Mouse (Mus musculus) forebrain, postnatal 0 days (tissue): ENCODE measurements around the gene Stim1. TPM values are rescaled to one million over a fixed set of nuclear protein-coding genes. Genes with fewer than 3 reads are reported as not detected.
A peak's percentile ranks its signal among the peaks of the same experiment; 100 is the strongest.

Experiments
- ATAC-seq: fragments of 200-750 bp; cut with Nextera tagmentation; 2 replicates; pipeline ENCODE4 v1.8.0; 2017; ENCODE audit warnings: mild to moderate bottlenecking, moderate library complexity
- DNase-seq: peaks from one replicate; pipeline ENCODE4 v3.0.0-alpha.2; 2015
- H3K27ac ChIP-seq: fragments of 300-500 bp; sonication (generic); 2 replicates; pipeline ENCODE4 v1.5.1; 2014; ENCODE audit warnings: low read depth, mild to moderate bottlenecking, antibody characterized with exemption, low read length, moderate library complexity, mixed read lengths
- H3K27me3 ChIP-seq: fragments of 300-500 bp; sonication (generic); 2 replicates; pipeline ENCODE4 v1.6.1; 2014; ENCODE audit warnings: mild to moderate bottlenecking, low read length, mixed read lengths; ENCODE audit not compliant: insufficient read depth
- H3K36me3 ChIP-seq: fragments of 300-500 bp; sonication (generic); 2 replicates; pipeline ENCODE4 v1.6.1; 2014; ENCODE audit warnings: mild to moderate bottlenecking, moderate library complexity; ENCODE audit not compliant: insufficient read depth
- H3K4me1 ChIP-seq: fragments of 300-500 bp; sonication (generic); 2 replicates; pipeline ENCODE4 v1.6.1; 2014; ENCODE audit warnings: antibody characterized with exemption; ENCODE audit not compliant: insufficient read depth
- H3K4me2 ChIP-seq: fragments of 300-500 bp; sonication (generic); 2 replicates; pipeline ENCODE4 v1.6.1; 2014; ENCODE audit warnings: low read depth, mild to moderate bottlenecking, moderate library complexity
- H3K4me3 ChIP-seq: fragments of 300-500 bp; sonication (generic); 2 replicates; pipeline ENCODE4 v1.5.1; 2014; ENCODE audit warnings: low read depth, low read length, mixed read lengths
- H3K9ac ChIP-seq: fragments of 300-500 bp; sonication (generic); 2 replicates; pipeline ENCODE4 v1.6.1; 2014; ENCODE audit warnings: mild to moderate bottlenecking
- H3K9me3 ChIP-seq: fragments of 300-500 bp; sonication (generic); 2 replicates; pipeline ENCODE4 v1.6.1; 2016; ENCODE audit warnings: low read length
- CTCF ChIP-seq: sonication (generic); IDR thresholded peaks from 2 replicates; pipeline ENCODE4 v1.5.1; 2016; ENCODE audit warnings: antibody characterized with exemption, control low read depth, low read depth
- WGBS: fragments of 180-500 bp; shearing (Covaris S2); extraction: QIAGEN DNeasy Blood & Tissue Kit; methylation state at CpG from one replicate; pipeline ENCODE4 v1.1.7; 2014; 5-methylcytosine and 5-hydroxymethylcytosine counted together
- polyA plus RNA-seq: library from polyadenylated mRNA; unstranded; fragments of >200 nt; fragmentation: Nextera tagmentation; extraction: Ambion mirVana; gene quantifications from 2 replicates; pipeline ENCODE4 v1.2.1, GENCODE M21; 2015
- total RNA-seq: library from RNA; depleted of rRNA; stranded (reverse); fragments of >200 nt; gene quantifications from 2 replicates; pipeline ENCODE4 v1.2.3, GENCODE M21; 2014; rRNA removed

Gene Stim1
- 21.2 and 30.5 TPM in 2 replicates for total RNA-seq
- polyA plus RNA-seq: 12.1 and 15.5 TPM in 2 replicates

- TF ChIP-seq CTCF: no peak
- H3K9me3 ChIP-seq: no peaks in the 10 kb centered on the region
- DNase-seq: peak; percentile 59
These were observed at the start of gene Stim1 for GRCm38 (mm10) chr7:102267601-102268394. Gene Stim1 (plus strand): TSS chr7:102267806.

GRCm38 (mm10) chr7:102221899-102222298, 45.7 kb upstream of the Stim1 start:
- H3K4me2 ChIP-seq: peak overlapping the region; percentile 84
- H3K27ac ChIP-seq: no peak overlapping the region
- no peaks in the 10 kb centered on the region for H3K27me3 ChIP-seq
- DNase-seq (no peak), ATAC-seq (no peak)
- H3K36me3 ChIP-seq: no peaks in the 10 kb centered on the region
- H3K4me1 ChIP-seq: no peaks in the 10 kb centered on the region
- H3K9ac ChIP-seq: no peak overlapping the region
- H3K9me3 ChIP-seq: no peaks in the 10 kb centered on the region
- TF ChIP-seq CTCF: no peak
- WGBS: 35% methylated on average over 1 of the region's 1 CpGs
- H3K4me3 ChIP-seq: peak overlapping the region; percentile 57

More at GRCm38 (mm10) chr7:102267601-102268394, at the start of gene Stim1:
- Histone ChIP-seq H3K4me2 (peak within 1 kb of the TSS; percentile 88), H3K27me3 (no peaks in the 10 kb centered on the region), H3K4me3 (peak within 1 kb of the TSS; percentile 87), H3K4me1 (peaks cover 10% of the 10 kb centered on the region), H3K9ac (peak within 1 kb of the TSS; percentile 70), H3K27ac (peak within 1 kb of the TSS; percentile 64), H3K36me3 (no peaks in the 10 kb centered on the region)
- ATAC-seq: peak; percentile 85
- WGBS: under 1% methylated on average over 55 of the region's 73 CpGs

GRCm38 (mm10) chr7:102222336-102222735, 45.3 kb upstream of the Stim1 start:
- ATAC-seq (peak; percentile 77), DNase-seq (peak; percentile 56)
- Histone ChIP-seq H3K27me3 (no peaks in the 10 kb centered on the region), H3K4me3 (peak overlapping the region; percentile 57), H3K4me1 (no peaks in the 10 kb centered on the region), H3K36me3 (no peaks in the 10 kb centered on the region), H3K4me2 (peak overlapping the region; percentile 84), H3K9ac (peak overlapping the region; percentile 74), H3K9me3 (no peaks in the 10 kb centered on the region), H3K27ac (no peak overlapping the region)
- peak; percentile 58 for TF ChIP-seq CTCF
- 0% methylated on average over 10 of the region's 13 CpGs for WGBS

- H3K9me3 ChIP-seq: no peaks in the 10 kb centered on the region
- no peaks in the 10 kb centered on the region for H3K4me1 ChIP-seq
- peak overlapping the region; percentile 57 for H3K4me3 ChIP-seq
- H3K9ac ChIP-seq: peak overlapping the region; percentile 74
- ATAC-seq: peak; percentile 83
- H3K27me3 ChIP-seq: no peaks in the 10 kb centered on the region
- 5% methylated on average over 31 of the region's 31 CpGs for WGBS
- DNase-seq: peak; percentile 59
- H3K27ac ChIP-seq: peak overlapping the region; percentile 71
- no peaks in the 10 kb centered on the region; the same call in 1 of the 2 replicates for H3K36me3 ChIP-seq
- no peak for TF ChIP-seq CTCF
- peak overlapping the region; percentile 84 for H3K4me2 ChIP-seq
These were observed 44.6 kb upstream of the Stim1 start for GRCm38 (mm10) chr7:102222830-102223556.

- Histone ChIP-seq H3K9ac (no peak overlapping the region), H3K4me2 (no peak overlapping the region; the same call in 1 of the 2 replicates), H3K4me3 (no peak overlapping the region), H3K27ac (no peak overlapping the region), H3K4me1 (no peaks in the 10 kb centered on the region), H3K27me3 (no peaks in the 10 kb centered on the region), H3K9me3 (no peaks in the 10 kb centered on the region), H3K36me3 (no peaks in the 10 kb centered on the region; the same call in 1 of the 2 replicates)
- no peak for TF ChIP-seq CTCF
- ATAC-seq: no peak
- 89% methylated on average over 5 of the region's 5 CpGs for WGBS
- no peak for DNase-seq
These were observed 43.5 kb upstream of the Stim1 start for GRCm38 (mm10) chr7:102223883-102224738.

GRCm38 (mm10) chr7:102226051-102226450, 41.6 kb upstream of the Stim1 start:
- WGBS: 92% methylated on average over 6 of the region's 6 CpGs
- no peak overlapping the region for H3K9ac ChIP-seq

More at GRCm38 (mm10) chr7:102226051-102226450, 41.6 kb upstream of the Stim1 start:
- Histone ChIP-seq H3K27ac (no peak overlapping the region), H3K36me3 (no peaks in the 10 kb centered on the region; the same call in 1 of the 2 replicates), H3K4me1 (no peaks in the 10 kb centered on the region), H3K27me3 (no peaks in the 10 kb centered on the region), H3K4me3 (no peak overlapping the region), H3K9me3 (no peaks in the 10 kb centered on the region), H3K4me2 (no peak overlapping the region)
- no peak for TF ChIP-seq CTCF
- no peak for ATAC-seq
- no peak for DNase-seq
